Mouse (Mus musculus) brain, embryonic 18.5 days (tissue): Measurements from ENCODE around the gene Cracr2a.
A peak's percentile ranks its signal among the peaks of the same experiment; 100 is the strongest.
"Not testable (repeated sequence)": the region's sequence is repeated elsewhere in the genome, so short reads cannot be mapped to it uniquely, and the experiment has no call there.

ENCODE experiments used
- DNase-seq: peaks from one replicate; pipeline ENCODE4 v3.0.0-alpha.2; 2012; ENCODE audit warnings: low read depth, low spot score

Cracr2a gene

DNA sequence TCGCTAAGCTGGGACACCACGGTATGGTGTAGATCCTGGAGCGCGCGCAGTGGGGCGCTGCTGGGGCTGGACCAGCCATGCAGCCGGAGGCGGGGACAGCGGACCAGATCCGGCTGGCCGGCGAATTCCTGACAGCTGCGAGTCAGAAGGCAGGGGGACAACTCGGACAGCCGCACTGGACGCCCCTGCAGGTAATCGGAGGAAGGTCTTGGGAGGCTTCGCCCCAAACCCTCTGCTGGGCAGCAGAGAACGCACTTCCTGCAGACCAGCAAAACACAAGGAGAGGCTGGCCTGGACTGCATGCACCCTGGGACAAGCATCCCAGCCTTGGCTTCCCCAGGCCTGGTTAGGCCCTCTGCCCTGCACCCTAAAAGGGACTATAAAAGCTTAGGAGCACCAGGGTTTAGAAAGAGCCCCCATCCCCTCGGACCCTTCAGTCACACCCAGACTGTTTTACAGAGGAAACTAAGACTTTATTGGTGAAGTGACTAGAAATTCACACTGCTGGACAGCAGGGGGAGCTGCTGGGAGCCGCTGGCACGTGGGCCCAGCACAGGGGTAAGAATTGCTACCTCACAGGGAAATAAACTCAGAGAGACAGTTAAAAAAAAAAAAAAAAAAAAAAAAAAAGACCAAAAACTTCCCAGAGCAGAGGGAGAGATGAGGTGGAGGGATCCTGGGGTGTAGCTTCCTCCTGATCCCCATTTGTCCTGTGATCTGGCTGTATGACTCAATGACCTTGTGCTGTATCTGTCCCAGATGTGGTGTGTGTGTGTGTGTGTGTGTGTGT is at the start of gene Cracr2a:
TSS of gene Cracr2a (plus strand) at position 108 of the 790 bp plus-strand sequence.
- DNase-seq: no peak

DNA sequence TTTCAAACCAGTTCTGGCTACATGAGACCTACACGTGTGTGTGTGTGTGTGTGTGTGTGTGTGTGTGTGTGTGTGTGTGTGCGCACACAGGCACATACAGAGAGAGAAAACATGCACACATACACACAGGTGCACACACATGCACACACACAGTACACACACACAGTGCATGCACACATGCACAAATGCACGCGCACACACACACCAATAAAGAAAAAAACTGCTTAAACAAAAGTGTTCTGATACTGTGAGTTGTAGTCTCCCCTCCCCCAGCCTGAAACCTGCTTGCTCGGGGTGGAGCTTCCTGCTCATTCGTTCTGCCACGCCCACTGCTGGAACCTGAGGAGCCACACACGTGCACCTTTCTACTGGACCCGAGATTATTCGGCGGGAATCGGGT is 47.4 kb upstream of the Cracr2a start:
- DNase-seq: not testable (repeated sequence)

DNA sequence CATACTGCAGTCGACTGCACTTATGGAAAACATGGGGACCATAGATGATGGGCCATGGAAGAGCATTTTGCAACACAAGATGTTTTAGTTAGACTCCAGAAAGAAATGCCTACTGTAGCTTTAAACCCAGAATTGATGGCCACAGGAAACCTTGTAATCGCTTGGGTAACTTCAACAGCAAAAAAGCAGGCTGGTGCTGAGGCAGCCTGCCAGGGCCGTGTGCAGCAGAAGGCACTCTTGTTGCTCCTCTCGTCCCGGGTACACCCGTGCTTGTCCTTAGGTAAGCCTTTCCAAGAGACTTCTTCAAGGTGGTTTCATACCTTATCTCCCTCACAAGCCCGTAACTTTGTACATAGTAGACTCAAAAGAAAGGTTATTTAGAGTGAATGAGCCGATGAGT is 40.0 kb upstream of the Cracr2a start:
- DNase-seq: no peak

DNA sequence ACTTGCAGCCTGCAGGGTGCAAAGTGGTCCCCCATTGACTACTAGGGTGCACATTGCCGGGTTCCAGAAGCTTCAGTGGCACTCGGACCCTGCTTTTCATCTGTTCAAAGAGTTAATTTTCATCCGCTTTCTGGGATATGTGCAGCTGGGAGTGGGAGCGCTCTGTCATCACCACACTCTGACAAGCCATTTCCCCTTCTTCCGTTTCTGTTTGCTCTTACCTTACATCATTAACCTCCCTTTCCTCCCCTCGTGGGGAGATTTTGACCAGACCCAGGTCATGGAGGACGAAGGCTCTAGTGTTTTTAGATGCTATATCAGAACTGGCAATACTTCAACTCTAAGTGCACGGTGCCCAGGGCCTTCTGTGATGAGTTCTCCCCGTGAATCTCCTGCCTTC is 38.8 kb upstream of the Cracr2a start:
- DNase-seq: no peak

DNA sequence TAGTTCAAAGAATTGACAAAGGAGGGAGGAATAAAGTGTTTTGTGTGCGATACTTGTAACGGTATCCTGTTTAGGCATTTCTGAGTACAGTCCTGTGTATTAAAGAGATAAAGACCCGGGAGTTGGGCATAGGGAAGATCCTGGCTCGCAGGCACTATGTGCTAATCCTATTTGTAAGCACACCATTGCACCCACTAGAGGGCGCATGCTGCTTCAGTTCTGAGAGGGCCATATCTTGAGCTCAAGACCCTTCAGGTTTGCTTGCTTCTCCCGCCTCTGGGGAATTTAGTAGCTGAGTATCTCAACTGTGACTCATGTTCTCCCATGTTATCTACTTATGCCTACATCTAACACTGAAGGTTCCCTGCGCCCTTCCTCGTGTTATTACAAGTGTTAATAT is 36.7 kb upstream of the Cracr2a start:
- no peak for DNase-seq

DNA sequence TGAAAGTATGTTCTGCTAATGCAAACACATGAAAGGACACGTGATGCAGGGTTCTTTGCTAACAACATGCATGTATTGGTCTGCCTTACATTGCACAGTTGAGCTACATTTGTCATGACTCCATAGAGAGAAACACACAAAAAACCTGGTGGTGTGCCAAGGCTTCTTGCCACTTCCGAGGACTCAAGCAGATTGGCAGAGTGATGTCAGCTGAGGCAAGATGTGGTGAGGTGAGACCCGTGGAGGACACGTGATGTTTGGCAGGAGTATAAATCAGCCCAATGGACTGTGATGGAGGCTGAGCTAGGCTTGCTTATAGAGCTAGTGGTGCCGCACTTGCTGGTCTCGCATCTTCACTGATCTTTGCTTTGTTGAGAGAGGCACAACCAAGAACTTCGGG is 32.5 kb upstream of the Cracr2a start:
- no peak for DNase-seq

DNA sequence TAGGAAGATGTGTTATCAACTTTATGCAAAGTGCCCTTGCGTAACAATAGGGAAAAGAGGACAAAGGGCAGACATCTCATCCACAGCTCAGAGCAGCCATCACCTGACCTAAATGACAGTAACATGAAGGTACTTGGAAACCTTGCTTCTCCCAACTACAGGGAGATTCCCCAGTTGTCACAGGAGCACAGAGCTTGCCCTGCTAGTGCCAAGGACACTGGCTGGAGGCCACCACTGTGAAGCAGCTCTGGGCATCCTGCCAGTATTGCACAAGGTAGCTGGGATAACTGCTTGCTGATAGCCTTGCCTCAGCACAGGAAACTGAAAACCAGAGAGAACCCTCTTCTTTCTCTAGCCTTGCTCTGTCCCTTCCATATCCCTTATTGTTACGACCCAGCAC is 31.7 kb upstream of the Cracr2a start:
- no peak for DNase-seq

DNA sequence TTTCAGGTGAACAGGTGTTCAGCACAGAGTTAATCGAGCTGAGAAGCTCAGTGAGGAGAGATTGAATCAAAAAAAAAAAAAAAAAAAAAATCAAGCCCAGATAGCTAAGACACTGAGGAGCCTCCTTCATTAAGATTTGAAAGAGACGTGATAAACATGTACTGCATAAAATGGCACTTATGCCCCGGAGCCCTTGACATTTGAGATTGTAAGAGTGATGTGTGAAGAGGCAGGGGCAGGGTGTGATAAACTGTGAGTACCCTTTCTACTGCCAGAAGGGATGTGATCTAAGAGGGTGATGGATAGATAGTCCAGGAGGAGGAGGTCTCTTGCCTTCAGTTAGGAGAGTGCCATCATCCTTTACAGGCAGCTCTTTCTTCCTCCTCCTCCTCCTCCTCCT is 30.9 kb upstream of the Cracr2a start:
- no peak for DNase-seq

DNA sequence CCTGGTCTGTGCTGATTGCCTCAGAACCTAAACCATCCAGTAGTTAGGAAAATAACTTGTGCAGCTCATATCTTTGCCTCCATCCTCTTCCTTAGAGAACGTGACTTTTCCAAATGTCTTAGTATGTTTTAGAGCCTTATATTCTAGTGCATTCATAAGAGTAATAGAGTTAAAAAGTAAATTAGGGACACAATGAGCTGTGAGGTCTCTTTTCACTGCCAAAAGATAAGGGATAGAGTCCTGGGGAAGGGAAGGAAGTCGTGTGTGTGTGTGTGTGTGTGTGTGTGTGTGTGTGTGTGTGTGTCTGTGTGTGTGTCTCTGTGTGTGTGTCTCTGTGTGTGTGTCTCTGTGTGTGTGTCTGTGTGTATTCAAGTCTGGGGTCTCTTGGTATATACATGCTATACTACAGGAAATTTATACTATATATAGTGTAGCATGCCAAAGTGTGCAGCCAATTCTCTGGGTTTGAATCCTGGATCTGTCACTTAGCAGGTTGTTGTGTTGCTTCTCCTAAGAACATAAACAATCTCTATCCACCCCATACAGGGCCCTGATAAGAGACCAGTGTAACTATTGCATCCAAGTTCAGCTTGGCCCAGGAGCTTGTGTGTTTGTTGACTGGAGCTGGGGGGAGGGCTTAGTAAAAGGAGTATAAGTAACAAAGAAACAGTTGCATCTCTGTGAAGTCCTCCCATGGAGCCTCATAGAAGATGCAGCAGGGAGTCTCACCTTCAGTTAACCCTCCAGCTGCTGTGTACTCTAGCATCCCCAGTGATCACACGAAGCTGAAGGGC is 29.5 kb upstream of the Cracr2a start:
- DNase-seq: no peak

DNA sequence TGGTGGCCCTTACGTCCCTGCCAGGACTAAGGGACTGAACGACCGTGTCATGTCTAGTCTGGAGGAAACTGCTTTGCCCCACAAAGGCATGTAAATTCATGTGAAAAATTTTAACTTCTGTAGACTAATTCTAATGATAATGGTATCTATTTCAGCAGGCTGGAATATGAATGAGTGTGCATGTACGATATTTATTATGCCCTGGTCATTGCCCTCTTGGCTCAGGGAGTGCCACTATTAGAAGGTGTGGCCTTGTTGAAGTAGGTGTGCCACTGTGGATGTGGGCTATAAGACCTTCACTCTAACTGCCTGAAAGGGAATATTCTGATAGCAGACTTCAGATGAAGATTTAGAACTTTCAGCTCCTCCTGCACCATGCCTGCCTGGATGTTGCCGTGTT is 28.8 kb upstream of the Cracr2a start:
- no peak for DNase-seq

DNA sequence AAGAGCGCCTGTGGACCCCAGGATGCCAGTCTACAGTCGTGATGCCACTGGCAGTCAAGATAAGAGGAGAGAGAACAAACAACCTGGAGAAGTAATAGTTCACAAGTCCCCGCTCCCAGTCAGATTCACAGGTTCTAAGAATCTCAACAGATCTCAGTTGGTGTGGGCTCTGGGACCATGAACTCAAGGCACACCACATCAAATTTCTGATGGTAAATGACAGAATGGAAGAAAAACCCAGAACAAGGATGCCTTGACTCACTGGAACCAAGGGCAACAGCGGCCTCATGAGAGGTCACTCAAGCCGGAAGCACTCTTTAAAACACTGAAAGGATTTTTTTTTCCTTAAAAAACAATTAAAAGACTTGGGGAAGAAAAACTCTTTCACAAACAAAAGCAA is 27.4 kb upstream of the Cracr2a start:
- DNase-seq: no peak

DNA sequence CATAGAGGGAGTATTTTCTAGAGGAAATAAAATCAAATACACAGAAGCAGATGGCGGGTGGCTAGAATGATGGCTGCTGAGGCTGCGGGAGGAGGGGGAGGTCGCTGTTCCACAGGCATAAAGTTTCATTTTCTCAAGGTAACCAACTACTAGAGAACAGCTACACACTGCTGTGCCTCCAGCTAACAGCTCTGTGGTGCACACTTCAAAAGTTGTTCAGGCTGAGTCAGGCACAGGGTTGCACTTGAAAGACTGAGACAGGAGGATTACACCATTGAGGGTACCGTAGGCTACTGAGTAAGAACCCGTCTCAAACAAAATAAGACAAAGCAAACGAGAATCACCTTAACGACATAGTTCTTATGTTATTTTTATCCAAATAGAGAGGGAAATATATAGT is 24.1 kb upstream of the Cracr2a start:
- no peak for DNase-seq

DNA sequence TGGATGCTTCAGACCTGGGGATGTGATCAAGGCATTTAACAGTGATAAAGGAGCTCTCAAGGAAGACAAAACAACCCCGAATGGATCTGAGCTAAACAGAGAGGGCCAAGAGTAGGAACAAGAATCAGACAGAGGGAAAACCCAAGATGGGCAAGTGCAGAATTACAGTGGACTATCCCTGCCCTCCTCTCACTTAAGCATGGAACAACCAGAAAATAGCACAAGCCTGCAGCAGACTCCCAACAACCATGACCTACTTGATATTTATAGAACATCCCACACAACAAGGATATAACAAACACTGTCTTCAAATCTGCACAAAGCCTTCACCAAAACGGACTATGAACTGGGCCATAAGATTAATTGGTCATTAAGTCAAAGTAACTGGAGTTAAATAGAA is 23.0 kb upstream of the Cracr2a start:
- no peak for DNase-seq

DNA sequence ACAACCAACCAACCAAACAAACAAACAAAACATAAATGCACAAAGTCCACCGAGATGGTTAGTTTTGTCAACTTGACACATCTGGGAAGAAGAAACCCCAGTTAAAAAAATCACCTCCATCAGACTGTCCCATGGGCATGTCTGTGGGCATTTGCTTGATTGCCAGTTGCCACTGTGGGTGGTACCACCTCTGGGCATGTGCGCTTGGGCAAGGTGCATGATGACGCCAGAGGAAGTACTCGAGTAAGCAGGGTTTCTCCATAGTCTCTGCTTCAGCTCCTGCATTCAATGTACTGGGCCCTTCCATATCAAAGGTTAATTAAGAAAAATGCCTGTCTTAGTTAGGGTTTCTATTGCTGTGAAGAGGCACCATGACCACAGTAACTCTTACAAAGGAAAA is 21.9 kb upstream of the Cracr2a start:
- no peak for DNase-seq

DNA sequence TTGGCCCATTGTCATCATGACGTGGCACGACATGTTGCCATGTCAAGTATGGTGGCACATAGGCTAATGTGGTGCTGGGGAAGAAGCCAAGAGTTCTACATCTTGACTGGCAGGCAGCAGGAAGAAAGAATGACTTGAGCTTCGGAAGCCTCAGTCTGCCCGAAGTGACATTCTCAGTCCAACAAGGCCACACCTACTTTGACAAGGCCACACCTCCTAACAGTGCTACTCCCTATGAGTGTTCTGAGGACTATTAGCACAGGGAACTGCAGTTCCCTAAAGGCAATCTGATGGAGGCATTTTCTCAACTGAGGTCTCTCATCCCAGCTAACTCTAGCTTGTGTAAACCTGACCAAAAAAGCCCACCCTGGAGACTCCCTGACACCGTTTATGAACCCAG is 21.5 kb upstream of the Cracr2a start:
- no peak for DNase-seq

DNA sequence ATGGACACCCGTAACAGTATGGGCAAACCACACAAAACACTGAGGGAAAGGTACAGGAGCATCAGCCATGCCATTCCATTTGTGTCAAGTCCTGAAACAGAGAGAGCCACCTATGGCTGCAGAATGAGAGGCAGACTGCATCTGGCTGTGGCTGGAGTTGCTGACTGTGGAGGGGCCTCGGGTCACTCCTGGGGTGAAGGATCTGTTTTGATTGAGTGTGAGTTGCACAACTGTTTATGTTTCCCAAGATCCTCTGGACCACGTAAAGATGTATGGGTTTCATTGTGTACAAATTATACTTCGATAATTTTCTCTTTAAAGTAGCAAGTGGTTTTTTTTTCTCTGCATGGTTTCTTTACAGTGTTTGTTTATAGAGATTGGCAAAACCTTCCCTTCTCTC is 20.6 kb upstream of the Cracr2a start:
- DNase-seq: no peak

DNA sequence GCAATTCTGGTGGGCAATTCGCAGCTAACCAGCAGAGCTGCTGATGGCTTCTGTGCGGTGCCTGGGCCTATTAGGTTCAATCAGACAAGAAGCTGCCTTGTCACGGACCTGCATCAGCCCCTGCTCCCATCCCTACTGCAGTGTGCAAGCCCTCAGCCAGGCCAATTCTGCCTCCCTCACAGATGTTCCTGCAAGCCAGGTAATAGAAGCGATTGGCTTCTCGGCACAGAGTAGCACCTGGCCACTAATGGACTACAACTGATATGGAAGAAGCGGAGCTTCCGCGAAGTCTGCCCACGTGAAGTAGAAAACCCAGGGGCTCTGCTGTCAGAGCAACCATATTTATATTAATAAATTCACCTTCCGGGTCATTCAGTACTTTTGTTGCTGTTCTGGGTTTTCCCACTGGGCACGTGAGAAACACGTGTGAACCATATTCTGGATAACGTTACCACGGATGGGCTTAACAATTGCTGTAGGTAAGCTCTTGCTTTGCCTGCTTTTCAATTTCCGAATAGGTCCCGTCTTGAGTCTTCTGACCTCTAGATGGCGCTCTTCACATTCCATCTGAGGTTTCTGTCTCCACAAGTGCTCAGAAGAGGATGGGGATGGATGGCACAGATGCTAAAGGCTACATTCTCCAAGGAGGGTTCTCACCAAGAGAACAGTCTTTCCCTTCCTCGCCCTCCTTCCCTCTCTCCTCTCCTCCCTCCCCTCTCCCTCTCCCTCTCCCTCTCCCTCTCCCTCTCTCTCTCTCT is 19.3 kb upstream of the Cracr2a start:
- DNase-seq: peak; percentile 69

DNA sequence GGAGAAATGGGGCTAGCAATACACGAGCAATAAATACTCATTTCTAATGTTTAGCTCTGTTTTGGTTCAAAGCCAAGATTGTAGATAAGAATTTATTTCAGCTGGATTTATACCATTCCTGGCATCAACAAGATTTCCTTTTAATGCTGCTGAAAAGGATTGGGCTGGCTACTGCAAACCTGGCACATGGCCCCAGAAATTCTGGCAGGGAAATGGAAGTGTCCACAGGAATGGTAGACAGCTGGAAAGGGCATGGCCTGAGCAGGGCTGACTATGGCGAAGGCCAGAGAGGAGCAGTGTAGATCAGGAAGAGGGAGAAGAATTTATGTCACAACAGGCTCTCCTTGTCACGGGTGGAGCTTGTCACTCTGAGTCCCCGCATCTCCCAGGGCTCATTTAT is 14.5 kb upstream of the Cracr2a start:
- no peak for DNase-seq

DNA sequence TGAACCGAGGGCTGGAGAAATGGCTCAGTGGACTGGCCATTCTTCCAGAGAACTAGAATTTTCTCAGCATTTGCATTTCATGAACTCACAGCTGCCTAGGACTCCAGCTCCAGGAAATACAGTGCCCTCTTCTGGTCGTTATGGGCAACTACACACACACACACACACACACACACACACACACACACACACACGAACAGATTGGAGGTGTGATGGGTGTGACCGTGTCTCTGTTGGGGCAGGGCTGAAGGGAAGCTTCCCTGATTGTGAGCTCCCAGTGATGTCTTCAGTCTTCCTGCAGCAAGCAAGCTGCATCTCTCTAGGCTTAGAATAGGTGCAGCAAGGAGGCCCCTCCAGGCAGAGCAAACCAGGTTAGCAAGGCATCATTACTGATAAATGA is 8.2 kb upstream of the Cracr2a start:
- DNase-seq: no peak

DNA sequence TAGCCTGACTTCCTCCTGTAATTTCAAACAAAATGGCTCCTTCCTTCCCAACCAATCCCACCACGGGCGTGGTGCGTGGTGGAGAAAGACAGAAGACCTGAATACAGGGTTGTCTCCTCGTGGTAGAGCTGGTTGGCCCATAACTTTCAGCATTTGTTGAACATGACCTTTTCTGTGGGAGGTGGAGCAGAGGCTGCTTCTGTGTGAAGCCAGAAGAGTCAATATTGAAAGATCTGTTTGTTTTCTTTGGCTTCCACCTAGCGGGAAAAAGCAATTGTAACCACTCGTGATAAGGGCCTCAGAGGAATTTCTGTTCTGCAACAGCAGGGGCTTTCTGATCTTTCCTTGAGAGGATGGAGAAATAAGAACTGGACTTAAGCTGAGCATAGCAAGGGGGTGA is 5.6 kb upstream of the Cracr2a start:
- no peak for DNase-seq

DNA sequence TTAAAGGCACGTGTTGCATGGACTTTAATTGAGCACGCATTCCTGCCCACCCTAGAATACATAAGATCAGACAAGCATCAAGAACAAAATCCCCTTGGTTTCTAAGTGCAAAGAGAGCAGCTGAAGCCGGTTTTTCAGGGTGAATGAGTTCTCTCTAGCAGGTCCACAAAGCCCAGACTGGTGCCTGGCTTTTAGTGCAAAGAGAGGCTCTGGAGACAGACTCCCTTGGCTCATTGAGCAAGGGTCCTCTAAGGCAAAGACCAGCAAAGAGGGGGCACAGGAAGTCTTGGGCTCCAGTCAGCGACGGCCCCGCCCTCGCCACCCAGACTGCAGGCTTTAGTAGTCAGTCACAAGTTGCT is 287 bp upstream of the Cracr2a start:
- DNase-seq: no peak

DNA sequence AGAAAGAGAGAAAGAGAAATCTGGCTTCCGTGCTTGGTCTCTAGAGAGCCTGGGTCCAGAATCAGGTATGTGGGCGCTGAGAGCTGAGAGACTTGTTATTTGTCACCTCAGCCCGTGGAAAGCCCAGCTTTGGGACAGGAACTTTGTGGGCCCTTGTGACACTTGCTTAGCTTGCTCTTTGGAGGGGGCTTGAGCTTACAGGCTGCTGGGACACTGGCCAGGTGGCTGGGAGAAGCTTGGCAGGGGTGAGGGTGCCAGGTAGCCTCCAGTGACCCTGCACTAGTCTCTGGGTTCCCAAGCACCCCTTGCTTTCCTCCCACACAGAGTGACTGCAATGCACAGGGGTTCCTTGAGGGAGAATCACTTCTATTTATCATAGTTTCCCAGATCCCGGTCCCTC is 2.4 kb downstream of the Cracr2a start:
- DNase-seq: no peak
